Mouse (Mus musculus) forebrain, embryonic 10.5 days (tissue): Measurements from ENCODE around the gene Zpr1. TPM values are rescaled to one million over a fixed set of nuclear protein-coding genes. Genes with fewer than 3 reads are reported as not detected.

Experiments
- DNase-seq: peaks from one replicate; pipeline ENCODE4 v3.0.0-alpha.2; 2017; ENCODE audit warnings: low spot score; ENCODE audit errors: extremely low spot score
- H3K27ac ChIP-seq: fragments of 300-500 bp; sonication (generic); 2 replicates; pipeline ENCODE4 v1.5.1; 2016; ENCODE audit warnings: mild to moderate bottlenecking
- H3K27me3 ChIP-seq: fragments of 300-500 bp; sonication (generic); 2 replicates; pipeline ENCODE4 v1.6.1; 2016; ENCODE audit warnings: mild to moderate bottlenecking; ENCODE audit not compliant: poor library complexity, severe bottlenecking
- H3K36me3 ChIP-seq: fragments of 300-500 bp; sonication (generic); replicated peaks from 2 replicates; pipeline ENCODE4 v1.6.1; 2016; ENCODE audit warnings: mild to moderate bottlenecking, moderate library complexity
- H3K4me1 ChIP-seq: fragments of 300-500 bp; sonication (generic); 2 replicates; pipeline ENCODE4 v1.6.1; 2016
- H3K4me3 ChIP-seq: fragments of 300-500 bp; sonication (generic); 2 replicates; pipeline ENCODE4 v1.5.1; 2016; ENCODE audit warnings: mild to moderate bottlenecking, moderate library complexity
- H3K9me3 ChIP-seq: fragments of 300-500 bp; sonication (generic); 2 replicates; pipeline ENCODE4 v1.6.1; 2016; ENCODE audit warnings: mild to moderate bottlenecking, moderate library complexity
- whole genome bisulfite sequencing: fragments of 180-500 bp; shearing (Covaris S2); methylation state at CpG from one replicate; pipeline ENCODE4 v1.1.7; 2016; 5-methylcytosine and 5-hydroxymethylcytosine counted together
- polyA plus RNA-seq: library from polyadenylated mRNA; unstranded; fragments of >200 nt; fragmentation: Nextera tagmentation; extraction: Ambion mirVana; gene quantifications from 2 replicates; pipeline ENCODE4 v1.2.1, GENCODE M21; 2016

Gene Zpr1
- polyA plus RNA-seq = 70.9 and 76.7 TPM in 2 replicates

- DNase-seq = peak; percentile 90
- Histone ChIP-seq H3K9me3 (no peaks in the 10 kb centered on the region), H3K36me3 (peaks cover 37% of the 10 kb centered on the region), H3K27me3 (peaks cover 38% of the 10 kb centered on the region), H3K4me3 (peak within 1 kb of the TSS; percentile 94), H3K27ac (peak within 1 kb of the TSS; percentile 87), H3K4me1 (peaks cover 31% of the 10 kb centered on the region)
- WGBS = 7% methylated on average over 45 of the region's 45 CpGs
Observed at GRCm38 (mm10) chr9:46272677-46273454, at the start of gene Zpr1. TSS of gene Zpr1 (plus strand) at chr9:46273064.

- no peak overlapping the region for H3K27ac ChIP-seq
- no peaks in the 10 kb centered on the region for H3K4me1 ChIP-seq
- no peaks in the 10 kb centered on the region for H3K9me3 ChIP-seq
- no peak for DNase-seq
- 89% methylated on average over 6 of the region's 6 CpGs for WGBS
- H3K27me3 ChIP-seq = no peaks in the 10 kb centered on the region
- peaks cover 47% of the 10 kb centered on the region for H3K36me3 ChIP-seq
- no peak overlapping the region for H3K4me3 ChIP-seq
Observed at GRCm38 (mm10) chr9:46223090-46223489, 49.8 kb upstream of the Zpr1 start.

- 96% methylated on average over 3 of the region's 3 CpGs for WGBS
- Histone ChIP-seq H3K27ac (no peak overlapping the region), H3K4me3 (no peak overlapping the region), H3K36me3 (peaks cover 43% of the 10 kb centered on the region), H3K4me1 (no peaks in the 10 kb centered on the region), H3K9me3 (no peaks in the 10 kb centered on the region), H3K27me3 (peaks cover 6% of the 10 kb centered on the region; the same call in 1 of the 2 replicates)
- DNase-seq = no peak
Observed at GRCm38 (mm10) chr9:46224101-46224500, 48.8 kb upstream of the Zpr1 start.

- Histone ChIP-seq H3K27me3 (peaks cover 10% of the 10 kb centered on the region; the same call in 1 of the 2 replicates), H3K27ac (no peak overlapping the region), H3K36me3 (peaks cover 33% of the 10 kb centered on the region), H3K4me1 (peaks cover 7% of the 10 kb centered on the region), H3K4me3 (no peak overlapping the region), H3K9me3 (no peaks in the 10 kb centered on the region)
- DNase-seq = no peak
- 69% methylated on average over 5 of the region's 5 CpGs for WGBS
Observed at GRCm38 (mm10) chr9:46224945-46225660, 47.8 kb upstream of the Zpr1 start.

GRCm38 (mm10) chr9:46227064-46227614, 45.7 kb upstream of the Zpr1 start:
- Histone ChIP-seq H3K4me3 (no peak overlapping the region), H3K27me3 (peaks cover 27% of the 10 kb centered on the region), H3K9me3 (no peaks in the 10 kb centered on the region), H3K27ac (no peak overlapping the region), H3K4me1 (peaks cover 16% of the 10 kb centered on the region), H3K36me3 (peaks cover 13% of the 10 kb centered on the region)
- WGBS = 89% methylated on average over 3 of the region's 3 CpGs
- DNase-seq = no peak

- peaks cover 2% of the 10 kb centered on the region; the same call in 1 of the 2 replicates for H3K36me3 ChIP-seq
- WGBS = 63% methylated on average over 9 of the region's 9 CpGs
- no peak within 1 kb of the TSS for H3K27ac ChIP-seq
- peaks cover 16% of the 10 kb centered on the region for H3K4me1 ChIP-seq
- H3K4me3 ChIP-seq = no peak within 1 kb of the TSS
- peaks cover 27% of the 10 kb centered on the region for H3K27me3 ChIP-seq
- no peak for DNase-seq
- no peaks in the 10 kb centered on the region for H3K9me3 ChIP-seq
Observed at GRCm38 (mm10) chr9:46228491-46228890, 44.4 kb upstream of the Zpr1 start, which contains the start of gene Apoa1. TSS of gene Apoa1 (plus strand) at chr9:46228580.

GRCm38 (mm10) chr9:46229573-46230449, 43.1 kb upstream of the Zpr1 start:
- H3K27ac ChIP-seq = peak overlapping the region; percentile 86
- DNase-seq = peak; percentile 83
- peak overlapping the region; percentile 61 for H3K4me3 ChIP-seq
- H3K9me3 ChIP-seq = no peaks in the 10 kb centered on the region
- no peaks in the 10 kb centered on the region for H3K36me3 ChIP-seq
- WGBS = 15% methylated on average over 37 of the region's 37 CpGs
- peaks cover 16% of the 10 kb centered on the region for H3K4me1 ChIP-seq
- peaks cover 31% of the 10 kb centered on the region for H3K27me3 ChIP-seq

GRCm38 (mm10) chr9:46230450-46230975, 42.4 kb upstream of the Zpr1 start:
- no peak for DNase-seq

GRCm38 (mm10) chr9:46235196-46235595, 37.7 kb upstream of the Zpr1 start:
- DNase-seq = no peak
- peaks cover 18% of the 10 kb centered on the region for H3K4me1 ChIP-seq
- no peaks in the 10 kb centered on the region for H3K36me3 ChIP-seq
- peak overlapping the region; percentile 46 for H3K27ac ChIP-seq
- WGBS = 88% methylated on average over 6 of the region's 6 CpGs
- H3K9me3 ChIP-seq = no peaks in the 10 kb centered on the region
- H3K27me3 ChIP-seq = peaks cover 20% of the 10 kb centered on the region
- H3K4me3 ChIP-seq = no peak overlapping the region

More at GRCm38 (mm10) chr9:46230450-46230975, 42.4 kb upstream of the Zpr1 start:
- H3K4me3 ChIP-seq = peak overlapping the region; percentile 61
- no peaks in the 10 kb centered on the region for H3K9me3 ChIP-seq
- H3K27me3 ChIP-seq = peaks cover 31% of the 10 kb centered on the region
- no peaks in the 10 kb centered on the region for H3K36me3 ChIP-seq
- H3K27ac ChIP-seq = peak overlapping the region; percentile 86
- peaks cover 23% of the 10 kb centered on the region for H3K4me1 ChIP-seq
- 25% methylated on average over 13 of the region's 13 CpGs for WGBS

- Histone ChIP-seq H3K4me3 (no peak within 1 kb of the TSS), H3K27ac (peak within 1 kb of the TSS; percentile 46), H3K27me3 (peaks cover 19% of the 10 kb centered on the region), H3K36me3 (no peaks in the 10 kb centered on the region), H3K9me3 (no peaks in the 10 kb centered on the region), H3K4me1 (peaks cover 16% of the 10 kb centered on the region)
- no peak for DNase-seq
Observed at GRCm38 (mm10) chr9:46235596-46235648, 37.4 kb upstream of the Zpr1 start, which contains the start of gene Apoc3. TSS of gene Apoc3 (minus strand) at chr9:46235636.

- no peak for DNase-seq
- Histone ChIP-seq H3K4me1 (peaks cover 14% of the 10 kb centered on the region), H3K27ac (peak overlapping the region; percentile 46; the same call in 1 of the 2 replicates), H3K4me3 (no peak overlapping the region), H3K27me3 (peaks cover 17% of the 10 kb centered on the region), H3K36me3 (no peaks in the 10 kb centered on the region), H3K9me3 (no peaks in the 10 kb centered on the region)
- WGBS = 52% methylated on average over 4 of the region's 4 CpGs
Observed at GRCm38 (mm10) chr9:46235649-46236048, 37.2 kb upstream of the Zpr1 start.

- 0 out of 2 replicates have a peak, but pooled peaks cover 9% of the 10 kb centered on the region for H3K27me3 ChIP-seq
- H3K36me3 ChIP-seq = no peaks in the 10 kb centered on the region
- WGBS = 90% methylated on average over 7 of the region's 7 CpGs
- no peaks in the 10 kb centered on the region for H3K9me3 ChIP-seq
- H3K27ac ChIP-seq = no peak overlapping the region
- DNase-seq = no peak
- H3K4me3 ChIP-seq = no peak overlapping the region
- peaks cover 19% of the 10 kb centered on the region for H3K4me1 ChIP-seq
Observed at GRCm38 (mm10) chr9:46238850-46239249, 34.0 kb upstream of the Zpr1 start.
